Mouse (Mus musculus): ENCODE results near the gene Sept11.

Gene Sept11

DNA sequence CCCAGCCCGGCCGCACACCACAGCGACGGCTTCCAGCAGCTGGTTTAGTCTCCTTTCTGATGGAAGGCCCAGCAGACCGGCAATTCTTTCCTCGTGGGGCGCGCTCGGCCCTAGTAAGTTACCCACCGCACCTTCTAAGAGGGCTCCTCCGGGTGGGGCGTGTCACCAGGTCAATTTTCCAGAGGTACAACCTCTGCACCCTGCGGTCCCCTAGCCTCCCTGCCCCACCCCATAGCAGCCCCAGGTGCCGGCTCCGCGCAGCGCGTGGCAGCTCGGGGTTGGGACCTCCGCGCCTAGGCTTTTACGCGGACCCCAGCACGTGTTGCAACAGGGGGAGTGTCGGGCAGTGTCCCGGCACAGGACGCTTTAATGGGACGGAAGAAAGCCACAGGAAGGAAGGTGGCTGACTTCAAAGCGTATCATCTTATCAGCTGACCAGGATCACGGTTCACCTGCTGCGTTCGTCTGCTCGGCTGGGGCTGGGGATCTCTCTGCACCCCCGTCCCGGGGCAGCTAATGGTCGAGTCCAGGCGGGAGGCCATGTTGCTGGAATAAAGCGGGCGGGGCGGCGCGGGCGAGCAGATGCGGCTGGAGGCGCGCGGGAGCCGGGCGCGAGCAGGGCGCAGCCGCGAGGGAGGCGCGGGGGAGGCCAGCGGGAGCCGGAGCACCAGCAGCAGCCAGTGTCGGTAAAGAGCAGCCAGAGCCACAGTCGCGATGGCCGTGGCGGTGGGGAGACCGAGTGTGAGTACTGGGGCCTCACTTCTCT is at the start of gene Sept11:
Gene Sept11, plus strand, starts transcription at position 581 of the 766 bp plus-strand sequence.
- peak; percentile 96 for DNase-seq

DNA sequence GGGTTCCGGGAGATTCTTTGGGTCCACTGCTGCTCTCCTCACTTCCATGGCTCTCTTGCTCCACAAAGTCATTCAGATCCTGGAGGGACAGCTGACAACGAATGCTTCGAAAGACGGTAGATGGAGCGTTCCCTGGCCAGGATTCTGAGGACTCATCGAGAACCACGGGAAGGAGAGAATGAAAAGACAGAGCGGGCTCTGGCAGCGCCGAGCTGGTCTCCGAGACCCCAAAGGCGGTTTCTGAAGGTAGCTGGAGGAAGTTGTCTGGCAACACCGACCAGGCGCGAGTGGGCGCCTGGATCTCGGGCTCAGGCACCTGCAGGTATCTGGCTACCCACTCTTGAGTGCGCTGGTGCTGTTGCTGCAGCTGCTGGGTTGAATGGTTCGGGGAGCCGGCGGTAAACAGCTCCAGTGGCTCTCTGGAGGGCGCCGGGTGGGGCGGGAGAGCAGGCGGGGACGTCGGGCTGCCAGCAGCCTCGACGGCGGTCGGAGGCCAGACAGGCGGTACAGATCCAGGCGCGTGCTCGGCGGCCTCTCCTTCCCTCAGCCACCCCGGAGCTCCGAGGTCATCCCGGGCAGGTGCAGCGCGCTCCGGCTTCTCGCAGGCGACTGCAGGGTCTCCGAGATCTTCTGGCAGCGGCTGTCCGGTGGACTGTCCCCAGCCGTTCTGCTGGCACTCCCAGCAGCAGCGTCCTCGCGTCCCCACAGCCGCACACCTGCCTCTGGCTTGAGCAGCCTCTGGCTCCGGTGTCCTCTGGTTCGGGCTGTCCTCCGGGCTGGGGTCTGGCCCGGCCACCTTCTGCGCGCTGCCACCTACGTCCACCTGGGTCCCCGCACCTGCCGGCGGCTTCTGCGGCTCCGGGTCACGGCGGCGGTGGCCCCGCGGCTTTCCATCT is 49.3 kb upstream of the Sept11 start:
- peak; percentile 62 to 69 for DNase-seq

DNA sequence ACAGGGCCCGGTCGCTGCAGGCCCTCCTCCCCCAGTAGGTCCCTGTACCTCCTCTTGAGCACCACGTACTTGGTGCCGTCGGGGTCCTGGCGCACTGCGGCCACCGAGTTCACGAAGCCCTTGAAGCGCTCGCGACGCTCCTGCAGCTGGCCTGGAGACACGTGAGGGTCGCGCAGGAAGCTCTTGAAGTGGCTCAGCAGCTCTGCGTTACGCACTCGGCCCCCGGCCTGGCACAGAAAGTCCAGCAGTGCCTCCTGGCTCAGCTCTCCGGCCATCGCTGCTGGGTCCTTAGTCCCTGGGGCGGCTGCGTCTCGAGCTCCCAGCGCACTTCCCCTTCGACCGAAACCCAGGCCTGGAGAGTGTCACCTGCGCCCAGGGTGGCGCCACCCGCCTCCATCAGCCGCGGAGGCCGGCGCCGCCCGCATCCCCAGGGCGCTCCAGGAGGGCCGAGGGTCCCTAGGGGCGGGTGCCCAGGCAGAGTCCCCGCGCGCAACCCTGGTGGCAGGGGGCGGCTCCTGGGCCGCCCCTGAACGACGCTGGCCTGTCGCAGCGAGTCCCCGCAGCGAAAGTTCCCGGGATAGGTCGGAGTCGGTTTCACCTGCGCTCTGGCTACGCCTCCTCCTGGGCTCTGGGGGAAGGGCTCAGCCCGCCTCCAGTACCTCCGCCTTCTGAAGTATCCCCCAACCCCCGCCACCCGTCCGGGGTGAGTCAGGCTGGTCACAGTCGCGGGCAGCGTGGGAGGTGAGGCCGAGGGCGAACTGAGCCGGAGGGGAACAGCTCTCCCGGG is 48.5 kb upstream of the Sept11 start, which contains the start of gene Sowahb:
Gene Sowahb, minus strand, starts transcription at position 439 of the 787 bp plus-strand sequence.
- DNase-seq, result peak; percentile 91 to 94

DNA sequence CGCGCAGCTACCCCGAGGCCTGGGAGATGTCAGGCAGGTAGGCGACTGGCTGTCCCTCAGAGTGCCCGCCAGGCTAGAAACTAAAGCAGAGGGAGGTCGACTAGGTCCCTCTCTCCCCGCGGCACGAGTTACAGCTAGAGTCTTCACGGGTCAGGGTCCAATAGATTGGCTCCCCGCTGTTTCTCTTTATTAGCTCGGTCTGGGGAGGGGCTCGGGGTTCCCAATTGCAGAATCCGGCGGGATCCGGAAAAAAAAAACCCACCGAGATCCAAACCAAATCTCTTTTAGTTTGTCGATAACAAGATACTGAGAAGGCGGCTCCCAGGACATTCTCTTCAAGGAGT is 47.9 kb upstream of the Sept11 start:
- no peak for DNase-seq

DNA sequence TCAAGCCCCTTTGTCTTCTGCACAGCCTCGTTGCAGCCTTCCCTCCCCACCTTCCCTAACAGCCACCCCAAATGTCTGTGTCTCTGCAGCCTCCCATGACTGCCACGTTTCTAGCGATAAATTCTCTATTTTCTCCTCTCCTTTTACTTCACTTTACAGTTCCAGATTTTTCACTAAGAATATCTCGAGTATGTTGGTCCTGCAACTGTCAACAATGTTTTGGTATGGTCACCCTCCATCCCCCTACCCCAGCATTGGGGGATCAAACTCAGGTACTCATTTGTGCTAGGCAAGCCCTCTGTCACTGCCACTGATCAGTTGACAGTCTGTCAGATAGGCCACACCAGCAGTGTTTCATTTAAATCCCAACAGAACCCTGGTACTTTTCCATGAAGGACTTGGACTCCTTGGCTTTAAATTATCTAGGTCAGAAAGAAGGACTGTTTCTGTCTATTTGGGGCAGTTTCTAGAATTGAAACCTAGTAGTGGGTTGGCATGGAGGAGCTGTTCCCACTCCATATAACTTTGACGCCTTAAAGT is 46.9 kb upstream of the Sept11 start:
- DNase-seq, result peak; percentile 50 to 54

DNA sequence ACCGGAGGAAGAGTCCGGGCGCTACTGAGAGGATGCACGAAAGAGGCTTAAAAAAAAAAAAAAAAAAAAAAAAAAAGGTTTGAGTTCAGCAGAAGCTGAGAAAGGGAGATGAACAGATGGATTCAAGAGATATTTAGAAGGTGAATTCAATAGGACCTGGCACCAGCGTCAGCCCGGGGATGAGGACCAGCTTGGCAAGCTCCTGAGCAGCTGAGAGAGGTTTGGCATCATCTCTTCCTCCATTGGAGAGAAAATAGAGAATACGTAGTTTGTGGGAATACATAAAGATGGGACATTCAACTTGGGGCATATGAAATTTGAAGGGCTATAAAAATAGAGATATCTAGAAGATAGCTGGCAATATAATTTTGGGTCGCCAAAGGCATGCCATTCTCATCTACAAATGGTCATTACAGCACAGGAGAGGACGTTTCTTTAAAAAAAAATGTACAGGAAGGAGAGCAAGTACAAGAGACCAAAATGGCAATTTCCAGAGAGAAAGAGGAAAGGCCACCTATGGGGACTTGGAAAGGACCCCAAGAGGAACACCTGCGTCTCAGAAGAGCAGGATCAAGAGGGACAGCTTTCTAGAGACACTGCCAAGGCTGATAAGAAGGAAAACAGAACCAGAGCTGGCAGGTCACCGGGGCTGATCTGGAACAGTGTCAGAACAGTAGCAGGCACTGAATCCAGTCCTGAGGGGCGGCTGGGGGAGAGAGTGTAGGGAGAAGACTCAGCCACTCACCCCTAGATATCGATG is 44.6 kb upstream of the Sept11 start:
- DNase-seq, result peak; percentile 88

DNA sequence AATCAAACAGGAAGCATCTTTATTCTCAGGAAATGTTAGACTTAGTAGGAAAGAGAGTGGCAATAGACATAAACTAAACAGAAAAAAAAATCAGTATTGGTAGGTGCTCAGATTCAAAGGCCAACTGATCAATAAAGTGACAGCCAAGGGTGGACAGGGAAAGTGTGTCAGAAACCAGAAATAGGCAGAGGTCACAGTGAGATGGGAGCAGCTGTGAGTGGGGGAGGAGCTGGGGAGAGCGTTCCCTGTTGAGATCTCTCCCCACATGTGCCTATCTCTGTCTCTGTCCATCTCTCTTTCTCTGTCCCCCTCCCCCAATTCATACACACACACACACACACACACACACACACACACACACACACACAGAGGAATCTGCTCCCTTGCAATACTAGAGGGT is 43.3 kb upstream of the Sept11 start:
- peak in 1 of 2 experiments; percentile 17 for DNase-seq

DNA sequence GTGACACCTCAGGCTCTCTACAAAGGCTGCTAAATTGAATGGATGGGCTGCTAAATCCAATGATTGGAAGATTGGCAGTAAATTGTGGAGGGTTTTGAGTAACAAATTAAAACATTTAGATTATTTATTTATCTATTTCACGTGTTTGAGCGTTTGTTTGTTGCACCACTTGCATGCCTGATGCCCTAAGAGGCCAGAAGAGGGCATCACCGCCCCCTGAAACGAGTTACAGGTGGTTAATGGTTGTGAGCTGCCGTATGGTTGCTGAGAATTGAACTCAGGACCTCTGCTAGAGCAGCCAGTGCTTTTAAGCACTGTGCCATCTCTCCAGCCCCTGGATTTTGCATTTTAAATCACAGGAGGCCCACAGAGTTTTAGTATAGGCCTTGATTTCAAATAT is 42.2 kb upstream of the Sept11 start:
- peak in 1 of 2 experiments; percentile 17 for DNase-seq

DNA sequence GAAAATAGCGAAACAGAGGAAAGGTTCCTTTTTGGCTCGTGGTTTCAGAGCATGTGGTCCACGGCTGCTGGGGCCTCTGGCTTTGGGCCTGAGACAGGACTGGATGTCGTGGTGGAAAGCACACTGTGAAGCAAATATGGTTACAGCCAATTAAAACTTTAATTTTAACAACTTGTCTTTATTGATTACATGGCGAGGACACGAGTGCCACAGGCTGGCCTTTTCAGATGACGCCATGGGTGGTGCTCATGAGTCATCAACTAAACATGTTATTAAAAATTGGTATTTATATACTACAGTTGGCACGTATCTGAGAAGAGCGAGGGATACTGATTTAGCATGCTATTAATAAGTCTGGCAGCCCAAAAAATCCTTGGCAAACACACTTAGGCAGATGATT is 41.3 kb upstream of the Sept11 start:
- peak; percentile 79 to 81 for DNase-seq

DNA sequence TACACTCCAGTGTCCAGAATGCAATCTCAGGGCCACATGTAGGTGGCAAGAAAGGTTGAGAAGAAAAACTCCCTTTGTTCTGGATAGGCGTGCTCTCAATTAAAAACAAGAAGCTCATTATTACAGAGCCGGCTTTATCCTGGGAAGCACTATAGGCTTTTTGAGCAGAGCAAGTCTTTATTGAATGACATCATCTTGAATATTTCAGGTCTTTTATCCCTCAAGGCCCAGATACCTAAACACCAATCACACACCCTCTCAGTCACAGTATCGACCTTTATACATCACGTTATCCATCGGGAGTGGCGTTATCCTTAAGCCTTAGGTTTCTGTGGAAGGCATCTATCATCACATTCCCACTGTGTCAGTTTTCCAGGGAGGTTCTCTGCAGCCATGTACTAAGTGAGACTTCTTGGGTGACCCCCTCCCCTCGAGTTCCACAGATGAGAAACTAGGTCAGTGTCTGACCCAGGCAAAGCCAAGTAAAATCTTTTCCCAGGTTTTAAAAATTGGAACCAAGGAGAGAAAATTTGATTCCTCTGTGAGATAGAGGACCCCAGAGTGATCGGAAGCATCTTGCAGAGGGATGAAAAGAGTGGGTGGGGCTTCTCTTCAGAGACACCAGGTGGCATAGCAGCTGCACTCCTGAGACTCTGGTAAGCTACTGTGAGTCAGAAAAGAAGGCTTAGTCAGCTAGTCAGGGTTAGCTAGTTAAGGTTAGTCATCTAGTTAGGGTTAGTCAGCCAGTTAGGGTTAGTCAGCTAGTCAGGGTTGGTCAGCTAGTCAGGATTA is 39.4 kb upstream of the Sept11 start:
- peak in 1 of 2 experiments; percentile 13 for DNase-seq

DNA sequence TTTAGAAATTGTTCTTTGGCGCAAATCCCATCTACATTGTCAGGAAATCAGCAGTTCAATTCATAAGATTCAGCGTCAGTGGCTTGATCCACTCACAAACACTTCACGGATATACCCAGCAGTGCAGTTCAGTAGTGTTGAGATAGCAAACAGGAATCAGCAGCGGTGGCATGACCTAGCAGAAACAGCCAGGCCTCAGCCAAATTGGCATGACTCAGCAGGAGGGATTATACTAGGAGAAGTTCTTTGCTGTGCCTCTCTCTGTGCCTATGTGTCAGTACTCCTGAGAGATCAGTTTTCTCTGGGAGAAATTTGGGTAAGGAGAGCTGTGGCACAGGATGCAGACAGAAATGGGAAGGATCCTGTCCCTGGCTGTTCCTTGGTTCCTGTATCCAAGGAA is 32.4 kb upstream of the Sept11 start:
- DNase-seq, result no peak

DNA sequence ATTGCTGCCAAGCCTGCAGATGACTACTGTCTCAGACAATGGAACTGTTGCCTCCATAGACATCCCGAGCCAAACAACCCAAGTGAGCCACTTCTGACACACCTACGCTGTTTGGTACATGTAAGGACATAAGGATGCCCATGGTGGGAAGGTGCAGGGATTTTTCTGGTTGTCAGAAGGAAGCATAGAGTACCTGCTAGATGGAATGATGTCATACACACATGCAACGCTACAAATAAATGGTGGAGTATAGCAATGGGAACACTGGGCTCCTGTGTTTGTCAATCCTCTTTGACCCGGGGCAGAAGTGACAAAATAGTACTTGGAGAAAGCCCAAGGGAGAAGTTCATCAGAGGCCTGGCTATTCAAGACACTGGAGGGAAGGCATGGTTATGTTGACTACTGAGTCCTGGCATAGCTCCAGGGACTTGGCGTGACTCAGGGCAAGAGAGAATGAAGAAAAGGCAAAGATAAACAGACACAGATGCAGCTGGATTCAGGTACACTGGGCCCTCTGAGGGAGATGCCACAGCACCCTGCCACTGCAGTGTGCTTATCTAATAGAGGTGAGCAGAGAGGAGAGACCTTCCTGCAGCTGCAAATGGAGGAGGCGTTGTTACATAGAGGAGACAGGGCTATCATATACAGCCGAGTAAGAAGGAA is 15.4 kb upstream of the Sept11 start:
- no peak for DNase-seq

DNA sequence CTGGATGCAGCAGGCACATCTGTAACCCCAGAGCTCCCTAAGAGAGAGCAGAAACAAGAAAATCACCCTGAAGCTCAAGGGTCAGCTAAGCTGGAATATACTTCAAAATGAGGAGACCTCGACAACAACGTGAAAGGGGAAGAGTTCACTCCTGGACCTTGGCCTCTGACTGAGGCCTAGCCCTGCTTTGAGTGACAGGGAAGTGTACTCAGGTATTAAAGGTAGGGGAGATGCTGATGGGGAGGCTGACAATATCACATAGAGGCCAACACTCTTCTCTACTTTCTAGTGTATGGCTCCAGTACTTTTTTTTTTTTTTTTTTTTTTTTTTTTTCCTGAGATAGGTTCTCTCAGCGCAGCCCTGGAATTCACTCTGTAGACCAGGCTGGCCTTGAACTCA is 13.6 kb upstream of the Sept11 start:
- DNase-seq, result no peak

DNA sequence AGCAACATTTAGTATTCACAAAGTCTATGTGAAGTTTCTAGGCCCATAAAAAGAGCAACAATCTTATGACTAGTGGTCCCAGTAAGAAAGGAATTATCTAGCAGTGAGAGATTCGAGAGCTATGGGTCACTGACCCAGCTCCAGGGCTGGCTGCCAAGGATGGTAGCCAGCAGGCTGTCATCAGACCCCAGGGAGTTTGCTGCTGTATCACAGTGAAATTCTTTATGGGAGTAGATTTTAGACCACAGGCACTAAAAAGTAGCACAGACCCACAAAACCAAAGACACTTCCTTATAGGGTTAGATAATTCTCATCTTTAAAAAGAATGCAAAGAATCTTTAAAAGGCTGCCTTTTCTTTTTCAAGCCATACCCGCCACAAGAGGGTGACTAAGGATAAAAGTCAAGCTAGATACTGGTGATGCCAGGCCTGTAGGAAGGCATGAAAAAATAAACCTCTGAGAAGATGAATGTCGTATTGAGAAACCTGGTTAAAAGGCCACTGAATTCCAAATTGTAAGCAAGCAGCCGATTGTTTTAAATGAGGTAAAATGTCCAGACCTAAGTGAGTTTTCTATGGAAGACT is 8.1 kb upstream of the Sept11 start:
- peak; percentile 39 to 72 for DNase-seq

DNA sequence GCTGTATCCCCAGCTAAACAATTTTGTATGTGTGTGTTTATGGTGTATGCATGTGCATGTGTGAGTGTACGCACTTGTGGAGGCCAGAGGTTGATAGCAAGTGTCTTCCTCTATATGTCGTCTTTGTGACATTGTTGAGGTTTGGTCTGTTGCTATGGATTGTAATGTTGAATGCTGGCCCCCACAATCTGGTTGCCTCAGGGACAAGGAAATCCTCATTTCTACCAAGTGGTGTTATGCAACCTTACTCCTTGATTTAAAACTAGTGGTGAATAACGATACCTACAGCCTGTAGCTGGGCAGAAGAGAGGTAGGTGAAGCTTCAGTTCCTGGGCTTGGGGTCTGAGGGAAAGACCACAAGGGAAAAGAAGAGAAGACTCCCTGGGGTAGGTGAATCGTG is 7.3 kb upstream of the Sept11 start:
- no peak for DNase-seq

DNA sequence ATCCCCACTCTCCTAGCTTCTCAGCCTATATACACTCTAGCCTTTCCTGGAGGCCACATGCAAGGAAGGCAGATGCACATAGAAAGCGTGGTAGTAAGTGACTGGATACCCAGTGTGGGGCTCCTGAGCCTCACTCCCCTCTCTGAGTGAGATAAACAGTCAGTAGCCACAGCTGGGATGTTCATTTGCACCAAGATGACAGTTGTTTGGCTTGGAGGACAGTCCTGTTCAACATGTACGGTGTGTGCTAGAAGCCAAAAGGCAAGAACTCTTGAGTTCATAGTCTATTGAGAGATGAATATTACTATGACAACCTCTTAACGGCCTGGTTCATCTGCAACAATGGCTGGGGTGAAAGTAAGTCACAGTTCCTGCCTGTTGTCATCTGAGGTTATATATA is 2.0 kb upstream of the Sept11 start:
- no peak for DNase-seq

DNA sequence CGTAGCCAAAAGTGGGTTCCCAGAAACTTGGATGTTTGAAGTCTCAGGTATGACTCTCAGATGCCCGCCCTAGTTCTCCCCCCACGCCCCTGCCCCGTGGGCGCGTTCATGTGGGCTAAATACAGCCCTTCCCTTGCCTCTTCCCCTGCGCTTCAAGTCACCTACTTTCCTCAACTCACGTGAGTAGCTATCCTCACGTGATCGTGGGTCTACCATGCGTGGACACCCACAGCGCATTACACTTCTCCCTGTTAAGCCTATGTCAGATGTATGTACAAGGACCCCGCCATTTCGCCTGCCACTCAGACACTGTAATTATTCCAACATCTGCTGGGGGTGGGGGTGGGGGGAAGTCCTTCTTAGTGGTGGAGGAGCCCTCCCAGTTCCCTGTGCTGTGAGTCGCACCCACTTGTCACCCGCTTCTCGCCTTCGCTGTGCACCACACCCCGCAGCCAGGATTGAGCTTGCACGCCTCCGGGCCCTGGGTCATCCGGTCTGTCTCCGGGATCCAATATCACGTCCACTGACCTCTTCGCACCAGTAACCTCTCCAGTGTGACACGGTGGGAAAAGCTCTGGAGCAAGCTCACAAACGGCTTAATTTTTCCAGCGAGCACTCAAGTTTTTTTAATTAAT is 973 bp upstream of the Sept11 start:
- peak; percentile 30 to 55 for DNase-seq

DNA sequence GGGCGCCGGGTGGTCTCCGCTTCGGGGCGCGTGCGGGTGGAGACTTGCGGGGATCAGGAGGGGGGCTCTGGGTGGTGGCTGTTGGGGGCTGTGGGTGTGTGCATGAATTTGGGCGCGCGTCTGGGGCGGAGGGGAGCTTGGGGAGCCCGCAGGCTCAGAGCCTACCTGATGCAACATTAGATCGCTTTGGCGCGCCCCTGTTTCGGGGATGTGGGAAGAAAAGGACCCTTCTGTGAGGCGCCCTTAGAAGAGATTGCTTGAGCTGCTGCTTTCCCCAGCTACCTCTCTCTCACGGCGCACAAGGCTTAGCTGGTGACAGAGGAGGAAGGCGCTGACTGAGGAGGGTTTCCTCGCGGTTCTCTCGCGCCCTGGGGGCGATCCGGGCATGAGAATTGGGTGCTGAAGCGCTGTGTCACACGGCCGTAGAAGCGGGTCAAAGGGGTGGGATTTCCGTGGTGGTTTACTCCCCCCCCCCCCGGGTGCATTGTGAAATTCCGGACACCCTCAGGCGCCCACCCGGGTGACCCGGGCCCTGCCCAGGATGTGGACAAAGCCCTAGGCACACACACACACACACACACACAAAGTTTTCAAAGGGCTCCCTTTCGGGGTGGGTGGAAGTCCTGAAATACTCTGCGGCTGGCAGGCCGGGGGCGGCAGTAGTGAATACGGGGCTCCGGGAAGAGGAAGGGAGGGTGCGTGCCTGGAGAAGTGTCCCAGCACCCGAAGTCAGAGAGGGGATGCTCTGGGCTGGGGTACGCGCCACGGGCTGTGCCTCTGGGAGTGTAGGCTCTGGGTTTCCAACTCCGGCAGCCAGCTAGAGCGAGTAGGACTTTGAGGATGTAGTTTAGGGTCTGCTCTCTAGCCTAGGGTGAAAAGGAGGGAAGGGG is 646 bp downstream of the Sept11 start:
- peak; percentile 48 to 54 for DNase-seq

DNA sequence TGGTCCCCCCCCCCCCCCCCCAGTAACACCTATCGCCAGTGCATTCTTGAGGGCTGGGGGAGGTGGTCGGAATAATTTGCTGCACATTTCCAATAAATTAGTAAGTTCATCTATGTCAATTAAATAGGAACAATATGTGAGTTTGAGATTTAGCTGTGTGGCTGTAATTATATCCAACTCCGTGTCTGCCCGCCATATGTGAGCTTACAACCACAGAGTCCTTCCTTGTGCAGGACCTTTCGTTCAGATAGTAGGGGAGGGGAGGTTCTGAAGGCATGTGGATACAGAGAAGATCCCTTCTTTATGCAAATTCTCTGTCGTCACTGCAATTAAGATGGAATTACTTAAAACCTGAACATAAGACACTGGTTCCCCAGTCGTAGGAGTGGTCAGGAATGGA is 2.1 kb downstream of the Sept11 start:
- DNase-seq, result no peak

Data from cerebellum, postnatal 25 days (tissue).